Mouse (Mus musculus): ENCODE measurements around the gene Osbpl2.

- no peak for TF ChIP-seq CTCF (IDR thresholded peaks at IDR 0.05 in 2 of 3, conservative IDR thresholded peaks at IDR 0.05 in 1 of 3; ENCODE audit: control insufficient read depth in 1 of 3, insufficient read depth in 1 of 3, low read depth in 2 of 3, low read length in 3 of 3, poor library complexity in 1 of 3, severe bottlenecking in 1 of 3)
- TF ChIP-seq POLR2A (IDR thresholded peaks at IDR 0.05; ENCODE audit: control insufficient read depth in 1 of 2, insufficient read depth in 1 of 2, low read depth in 1 of 2, low read length in 2 of 2, poor library complexity in 1 of 2): no peak
- TF ChIP-seq NELFE (IDR thresholded peaks at IDR 0.05; ENCODE audit: low read depth, low read length): no peak
- no peak for TF ChIP-seq EP300 (IDR thresholded peaks at IDR 0.05; ENCODE audit: low read depth in 1 of 2, low read length in 2 of 2)
- no peak for TF ChIP-seq POLR2AphosphoS2 (IDR thresholded peaks at IDR 0.05; ENCODE audit: low read length)
- TF ChIP-seq TBP (IDR thresholded peaks at IDR 0.05; ENCODE audit: low read depth, low read length): no peak
Measured at GRCm38 (mm10) chr2:180205956-180206280, 86.8 kb downstream of the Osbpl2 start.

Measured in MEL (cell line).